Mouse (Mus musculus): ENCODE measurements around the gene Tuba1b.

- TF ChIP-seq CTCF (IDR thresholded peaks at IDR 0.05; ENCODE audit: low read depth, low read length) (no peak), POLR2A (IDR thresholded peaks at IDR 0.05; ENCODE audit: extremely low read depth, insufficient read depth, low read length) (no peak)
Observed at GRCm38 (mm10) chr15:98982100-98982499, 47.7 kb upstream of the Tuba1b start.

All from liver, adult 2 months (tissue).